11 mouse cellular contexts compared by ENCODE assay signal in the genomic region with DNA sequence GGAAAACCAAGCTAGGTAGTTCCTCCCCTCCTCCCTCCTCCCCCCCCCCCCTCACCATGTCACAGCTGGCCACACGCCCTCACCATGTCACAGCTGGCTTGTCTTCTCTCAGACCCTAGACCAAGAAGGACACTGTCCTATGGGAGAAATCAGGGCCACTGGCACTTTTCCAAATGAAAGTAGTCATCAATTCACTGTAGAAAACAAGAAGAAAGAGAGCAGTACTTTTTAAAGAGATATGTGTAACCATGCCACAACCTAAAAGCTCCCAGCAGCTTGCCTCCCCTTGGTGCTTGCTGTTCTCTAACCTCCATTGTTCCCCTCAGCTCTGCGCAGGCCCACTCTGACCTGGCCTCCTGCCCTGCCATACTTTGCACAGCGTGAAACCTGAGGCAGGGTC.
"Had no signal": no experiment of that assay in that cellular context is flagged by ENCODE, and none has a peak within 500 bp of the region (broad histone marks: within the 10 kb centered on the region; RNA-seq: fewer than 3 reads in every experiment).

No protein-coding gene starts in this region.

- H3K9ac ChIP-seq: liver, embryonic 15.5 days; neural tube, embryonic 12.5 days had no signal

- H3K27me3 ChIP-seq: liver, embryonic 15.5 days; neural tube, embryonic 12.5 days had no signal

- H3K27ac ChIP-seq: left cerebral cortex, adult 2 months; limb, embryonic 10.5 days; liver, embryonic 15.5 days; neural tube, embryonic 12.5 days had no signal

- H3K4me3 ChIP-seq: left cerebral cortex, adult 2 months; limb, embryonic 10.5 days; liver, embryonic 15.5 days; neural tube, embryonic 12.5 days had no signal

- H3K36me3 ChIP-seq: limb, embryonic 10.5 days; liver, embryonic 15.5 days; neural tube, embryonic 12.5 days had no signal

- DNase-seq: kidney, adult 18-20 months; kidney, postnatal 25 days; lung, adult 2 months; lung, postnatal 36 days; midbrain, embryonic 14.5 days; spleen, adult 18-20 months had no signal

- H3K9me3 ChIP-seq: limb, embryonic 10.5 days; liver, embryonic 15.5 days; neural tube, embryonic 12.5 days had no signal

- H3K4me2 ChIP-seq: liver, embryonic 11.5 days; liver, embryonic 15.5 days; neural tube, embryonic 12.5 days had no signal
